Mouse (Mus musculus) olfactory bulb, adult 2 months (tissue): ENCODE measurements around the gene Rora. TPM values are rescaled to one million over a fixed set of nuclear protein-coding genes. Genes with fewer than 3 reads are reported as not detected.

ENCODE experiments used
- H3K27ac ChIP-seq: fragments of 200-500 bp; 2 replicates; pipeline ENCODE4 v1.5.1; 2012; ENCODE audit warnings: low read depth, low read length; ENCODE audit not compliant: insufficient read depth
- H3K4me1 ChIP-seq: fragments of 200-500 bp; 2 replicates; pipeline ENCODE4 v1.6.1; 2012; ENCODE audit warnings: low read length; ENCODE audit not compliant: control insufficient read depth, insufficient read depth
- H3K4me3 ChIP-seq: fragments of 200-500 bp; 2 replicates; pipeline ENCODE4 v1.5.1; 2012; ENCODE audit warnings: mild to moderate bottlenecking, low read depth, low read length, moderate library complexity; ENCODE audit not compliant: insufficient read depth
- CTCF ChIP-seq: fragments of 200-500 bp; IDR thresholded peaks from 2 replicates; pipeline ENCODE4 v1.5.1; 2012; ENCODE audit warnings: low read depth, mild to moderate bottlenecking, low read length, moderate library complexity; ENCODE audit not compliant: insufficient read depth
- POLR2A ChIP-seq: fragments of 200-500 bp; IDR thresholded peaks from 2 replicates; pipeline ENCODE4 v1.6.1; 2012; ENCODE audit warnings: mild to moderate bottlenecking, low read depth, low read length, moderate library complexity; ENCODE audit not compliant: insufficient read depth
- WGBS: fragments of 180-500 bp; shearing (Covaris S2); methylation state at CpG from one replicate; pipeline ENCODE4 v1.1.7; 2018; 5-methylcytosine and 5-hydroxymethylcytosine counted together
- polyA plus RNA-seq: library from polyadenylated mRNA; stranded (reverse); fragments of >200 nt; gene quantifications from 2 replicates; pipeline ENCODE4 v1.2.4, GENCODE M21; 2012; ENCODE audit warnings: low replicate concordance; ENCODE audit not compliant: missing spikeins, insufficient read depth, insufficient read length

The Rora gene
- polyA plus RNA-seq, 1 experiment: not detected

- Histone ChIP-seq H3K27ac (no peak overlapping the region), H3K4me3 (no peak overlapping the region), H3K4me1 (peaks cover 27% of the 10 kb centered on the region)
- 59% methylated on average over 3 of the region's 3 CpGs for WGBS
- TF ChIP-seq POLR2A (no peak), CTCF (no peak)
These were observed 30.4 kb downstream of the Rora start for GRCm38 (mm10) chr9:68683938-68684337.

- Histone ChIP-seq H3K4me1 (peaks cover 21% of the 10 kb centered on the region), H3K27ac (no peak overlapping the region), H3K4me3 (no peak overlapping the region)
- TF ChIP-seq CTCF (no peak), POLR2A (no peak)
- 73% methylated on average over 5 of the region's 5 CpGs for whole genome bisulfite sequencing
These were observed 32.0 kb downstream of the Rora start for GRCm38 (mm10) chr9:68685562-68685961.

GRCm38 (mm10) chr9:68687251-68687874 is 33.8 kb downstream of the Rora start:
- 11% methylated on average over 10 of the region's 10 CpGs for WGBS
- H3K27ac ChIP-seq: no peak overlapping the region
- no peak for TF ChIP-seq CTCF
- no peak for TF ChIP-seq POLR2A
- no peak overlapping the region for H3K4me3 ChIP-seq
- peaks cover 21% of the 10 kb centered on the region for H3K4me1 ChIP-seq

GRCm38 (mm10) chr9:68688151-68688550 is 34.6 kb downstream of the Rora start:
- TF ChIP-seq POLR2A (no peak), CTCF (no peak)
- H3K27ac ChIP-seq: no peak overlapping the region
- H3K4me3 ChIP-seq: no peak overlapping the region
- 92% methylated on average over 2 of the region's 2 CpGs for WGBS
- peaks cover 21% of the 10 kb centered on the region for H3K4me1 ChIP-seq

- H3K4me1 ChIP-seq: peaks cover 17% of the 10 kb centered on the region
- no peak overlapping the region for H3K4me3 ChIP-seq
- H3K27ac ChIP-seq: no peak overlapping the region
- TF ChIP-seq CTCF: no peak
- TF ChIP-seq POLR2A: no peak
- 41% methylated on average over 4 of the region's 4 CpGs for WGBS
These were observed 35.8 kb downstream of the Rora start for GRCm38 (mm10) chr9:68689351-68689750.

- H3K4me1 ChIP-seq: peaks cover 2% of the 10 kb centered on the region; the same call in 1 of the 2 replicates
- TF ChIP-seq POLR2A (no peak), CTCF (no peak)
- H3K27ac ChIP-seq: no peak overlapping the region
- H3K4me3 ChIP-seq: no peak overlapping the region
- WGBS: 78% methylated on average over 4 of the region's 4 CpGs
These were observed 41.4 kb downstream of the Rora start for GRCm38 (mm10) chr9:68694889-68695495.

GRCm38 (mm10) chr9:68695496-68695969 is 41.9 kb downstream of the Rora start:
- WGBS: 75% methylated on average over 16 of the region's 16 CpGs
- no peak overlapping the region for H3K27ac ChIP-seq
- peaks cover 2% of the 10 kb centered on the region; the same call in 1 of the 2 replicates for H3K4me1 ChIP-seq
- no peak for TF ChIP-seq CTCF
- TF ChIP-seq POLR2A: no peak
- no peak overlapping the region for H3K4me3 ChIP-seq

GRCm38 (mm10) chr9:68696425-68696956 is 42.9 kb downstream of the Rora start:
- TF ChIP-seq CTCF (no peak), POLR2A (no peak)
- 97% methylated on average over 3 of the region's 3 CpGs for WGBS
- no peak overlapping the region for H3K4me3 ChIP-seq
- H3K27ac ChIP-seq: no peak overlapping the region
- peaks cover 2% of the 10 kb centered on the region; the same call in 1 of the 2 replicates for H3K4me1 ChIP-seq

- no peak for TF ChIP-seq CTCF
- TF ChIP-seq POLR2A: no peak
These were observed 45.8 kb downstream of the Rora start for GRCm38 (mm10) chr9:68699341-68699740.

More at GRCm38 (mm10) chr9:68699341-68699740, 45.8 kb downstream of the Rora start:
- peaks cover 2% of the 10 kb centered on the region; the same call in 1 of the 2 replicates for H3K4me1 ChIP-seq
- 97% methylated on average over 1 of the region's 1 CpGs for WGBS
- H3K27ac ChIP-seq: no peak overlapping the region
- no peak overlapping the region for H3K4me3 ChIP-seq
